Mouse (Mus musculus) A20 (cell line): ENCODE measurements around the gene Iqsec2.

Experiments
- DNase-seq: peaks from one replicate; pipeline ENCODE4 v3.0.0-alpha.2; 2011; ENCODE audit warnings: low read depth, low spot score

The Iqsec2 gene

GRCm38 (mm10) chrX:152244492-152245189, 100.6 kb downstream of the Iqsec2 start:
- no peak for DNase-seq

GRCm38 (mm10) chrX:152271189-152271588, 127.1 kb downstream of the Iqsec2 start:
- no peak for DNase-seq
